Mouse (Mus musculus): ENCODE data around the gene Igfbp7.

Igfbp7 gene

GRCm38 (mm10) chr5:77340033-77340432 lies 67.8 kb downstream of the Igfbp7 start:
- no peak for DNase-seq

- DNase-seq, result no peak
Observed at GRCm38 (mm10) chr5:77330154-77330553, 77.7 kb downstream of the Igfbp7 start.

GRCm38 (mm10) chr5:77324936-77325335 lies 82.9 kb downstream of the Igfbp7 start:
- no peak for DNase-seq

- DNase-seq, result no peak
Observed at GRCm38 (mm10) chr5:77314986-77315385, 92.9 kb downstream of the Igfbp7 start.

- no peak for DNase-seq
Observed at GRCm38 (mm10) chr5:77314206-77314605, 93.6 kb downstream of the Igfbp7 start.

GRCm38 (mm10) chr5:77309924-77310772 lies 97.7 kb downstream of the Igfbp7 start, which contains the start of the genes Noa1 and Polr2b:
Noa1 (minus strand) TSS chr5:77310084.
Polr2b (plus strand) TSS chr5:77310147.
- peak; percentile 99 to 100 for DNase-seq

GRCm38 (mm10) chr5:77309051-77309906 lies 98.6 kb downstream of the Igfbp7 start:
- peak in 1 of 2 experiments; percentile 54 for DNase-seq

GRCm38 (mm10) chr5:77307821-77308553 lies 99.9 kb downstream of the Igfbp7 start:
- no peak for DNase-seq

- no peak for DNase-seq
Observed at GRCm38 (mm10) chr5:77301296-77301903, 106.4 kb downstream of the Igfbp7 start.

- DNase-seq, result no peak
Observed at GRCm38 (mm10) chr5:77299486-77299885, 108.4 kb downstream of the Igfbp7 start.
